Comparison of ENCODE assay signal across 20 mouse cellular contexts in genomic region chr10:19964105-19964504, GRCm38 (mm10). TPM values are rescaled to one million over a fixed set of nuclear protein-coding genes. Genes with fewer than 3 reads are reported as not detected.
DNase-seq lines count a peak whose midpoint lies in the region; ATAC-seq and TF ChIP-seq lines count a peak whose summit lies in the region.
"Had no signal": no experiment of that assay in that cellular context is flagged by ENCODE, and none has a peak within 500 bp of the region (broad histone marks: within the 10 kb centered on the region; RNA-seq: fewer than 3 reads in every experiment).

No protein-coding gene starts in this region.

- ATAC-seq in frontal cortex, adult (ENCODE audit: low TSS enrichment) = peak; percentile 77
- no peak for ATAC-seq in lung, embryonic 15.5 days (ENCODE audit: borderline replicate concordance, extremely low read depth, low FRiP score, low TSS enrichment)
- ATAC-seq in lung, postnatal 0 days = no peak
- ATAC-seq: forebrain, embryonic 13.5 days; forebrain, embryonic 15.5 days; forebrain, postnatal 0 days had no signal

- intact Hi-C loops in left cerebral cortex, postnatal 14 days (cut with DNase I) = no loop called here

- TF ChIP-seq EP300 in lung, postnatal 0 days (IDR thresholded peaks at IDR 0.05) = no peak

- TF ChIP-seq CTCF in lung, adult 2 months (IDR thresholded peaks at IDR 0.05; ENCODE audit: insufficient read depth, low read length) = no peak
- no peak for TF ChIP-seq CTCF in lung, postnatal 0 days (IDR thresholded peaks at IDR 0.05)

- H3K4me1 ChIP-seq in lung, embryonic 15.5 days = peaks cover 28% of the 10 kb centered on the region
- H3K4me1 ChIP-seq in lung, adult 2 months (ENCODE audit: control insufficient read depth, insufficient read depth, low read length) = peaks cover 8% of the 10 kb centered on the region
- H3K4me1 ChIP-seq in lung, postnatal 0 days (ENCODE audit: insufficient read depth, low read depth, low read length) = peaks cover 8% of the 10 kb centered on the region; the same call in 1 of the 2 replicates
- H3K4me1 ChIP-seq: forebrain, embryonic 13.5 days; forebrain, embryonic 15.5 days had no signal

- peak overlapping the region; percentile 22; the same call in 1 of the 2 replicates for H3K27ac ChIP-seq in lung, embryonic 15.5 days
- H3K27ac ChIP-seq in lung, postnatal 0 days (ENCODE audit: low read length) = no peak overlapping the region
- H3K27ac ChIP-seq: embryonic facial prominence, embryonic 13.5 days; forebrain, embryonic 13.5 days; forebrain, embryonic 15.5 days had no signal

- H3K9ac ChIP-seq in lung, embryonic 15.5 days = no peak overlapping the region
- H3K9ac ChIP-seq in lung, postnatal 0 days (replicated peaks; ENCODE audit: low read depth) = no peak overlapping the region
- H3K9ac ChIP-seq: embryonic facial prominence, embryonic 13.5 days; forebrain, embryonic 13.5 days; forebrain, embryonic 15.5 days; forebrain, postnatal 0 days had no signal

- no peak for DNase-seq in frontal cortex, postnatal 25 days (ENCODE audit: low spot score in 2 of 2)
- no peak for DNase-seq in lung, adult 2 months
- DNase-seq in lung, postnatal 10 days = peak; percentile 25
- DNase-seq in lung, postnatal 0 days (ENCODE audit: low spot score) = no peak
- peak; percentile 61 for DNase-seq in brain, adult 2 months (ENCODE audit: low read depth, low spot score)
- no peak for DNase-seq in left cerebral cortex, postnatal 14 days (ENCODE audit: low spot score in 2 of 2)
- DNase-seq: adrenal gland, adult 2 months; adrenal gland, postnatal 10 days; adrenal gland, postnatal 25 days; cerebellum, adult 11-12 months; cerebellum, adult 2 months; cerebellum, adult 9-10 months; cerebellum, postnatal 10 days; cerebellum, postnatal 25 days; forebrain, postnatal 0 days had no signal

- no peak overlapping the region for H3K4me2 ChIP-seq in lung, embryonic 15.5 days
- H3K4me2 ChIP-seq in lung, postnatal 0 days (replicated peaks; ENCODE audit: low read depth, low read length) = no peak overlapping the region
- H3K4me2 ChIP-seq: embryonic facial prominence, embryonic 13.5 days; forebrain, embryonic 13.5 days; forebrain, embryonic 15.5 days had no signal

- no peaks in the 10 kb centered on the region for H3K27me3 ChIP-seq in lung, embryonic 15.5 days
- H3K27me3 ChIP-seq in lung, postnatal 0 days (replicated peaks; ENCODE audit: insufficient read depth, low read length) = no peaks in the 10 kb centered on the region
- H3K27me3 ChIP-seq: embryonic facial prominence, embryonic 13.5 days; forebrain, embryonic 13.5 days; forebrain, embryonic 15.5 days had no signal

- WGBS in lung, embryonic 15.5 days = 50% methylated on average over 4 of the region's 4 CpGs
- WGBS in lung, adult 2 months = 49% methylated on average over 4 of the region's 4 CpGs
- 35% methylated on average over 4 of the region's 4 CpGs for WGBS in lung, postnatal 0 days

- TF ChIP-seq POLR2A in lung, adult 2 months (IDR thresholded peaks at IDR 0.05; ENCODE audit: borderline replicate concordance, extremely low read depth, low read depth, low read length) = no peak

- no peaks in the 10 kb centered on the region for H3K36me3 ChIP-seq in lung, embryonic 15.5 days
- no peaks in the 10 kb centered on the region for H3K36me3 ChIP-seq in lung, postnatal 0 days (ENCODE audit: insufficient read depth, low read length)
- H3K36me3 ChIP-seq: embryonic facial prominence, embryonic 13.5 days; forebrain, embryonic 15.5 days had no signal

- no peak overlapping the region for H3K4me3 ChIP-seq in lung, embryonic 15.5 days
- H3K4me3 ChIP-seq in lung, adult 2 months (replicated peaks; ENCODE audit: extremely low read depth, low read depth, low read length) = no peak overlapping the region
- no peak overlapping the region for H3K4me3 ChIP-seq in lung, postnatal 0 days (ENCODE audit: low read depth, low read length)
- H3K4me3 ChIP-seq: embryonic facial prominence, embryonic 13.5 days; forebrain, embryonic 13.5 days; forebrain, embryonic 15.5 days had no signal

- H3K9me3 ChIP-seq in lung, embryonic 15.5 days = no peaks in the 10 kb centered on the region
- no peaks in the 10 kb centered on the region for H3K9me3 ChIP-seq in lung, postnatal 0 days (ENCODE audit: low read length)
- H3K9me3 ChIP-seq: embryonic facial prominence, embryonic 13.5 days; forebrain, embryonic 13.5 days; forebrain, embryonic 15.5 days had no signal

RNA-seq across cellular contexts. Expression of gene Map3k5, which starts 29.8 kb away (rescaled TPM):
- 1.9 and 2.1 TPM in 2 replicates for polyA plus RNA-seq in lung, embryonic 15.5 days (2015; fragmentation: Nextera tagmentation; extraction: Ambion mirVana)
- 6.4 and 9.5 TPM in 2 replicates for polyA plus RNA-seq in lung, adult 2 months (2012; rRNA removed)
- 3.1 and 3.2 TPM in 2 replicates for polyA plus RNA-seq in lung, postnatal 0 days (2015; fragmentation: Nextera tagmentation; extraction: Ambion mirVana)
- 10 to 100 TPM; 39.9 to 47.5 TPM for total RNA-seq in left cerebral cortex, postnatal 14 days (2021)

RNA-seq across cellular contexts. Expression of gene Pex7, which starts 56.6 kb away (rescaled TPM):
- 29.9 and 33.7 TPM in 2 replicates for polyA plus RNA-seq in lung, embryonic 15.5 days (2015; fragmentation: Nextera tagmentation; extraction: Ambion mirVana)
- 24.9 and 36.7 TPM in 2 replicates for polyA plus RNA-seq in lung, adult 2 months (2012; rRNA removed)
- polyA plus RNA-seq in lung, postnatal 0 days (2015; fragmentation: Nextera tagmentation; extraction: Ambion mirVana) = 40.3 TPM in 2 replicates
- 10 to 100 TPM; 26.1 to 27.4 TPM for total RNA-seq in left cerebral cortex, postnatal 14 days (2021)

Comparison
In these comparisons a context has a peak if more than half of its experiments do, and no peak if none do; other contexts are left out.
1. DNase-seq: peak in lung, postnatal 10 days (single experiment) and brain, adult 2 months (single experiment); none in frontal cortex, postnatal 25 days (0 of 2), lung, adult 2 months (single experiment), lung, postnatal 0 days (single experiment) and left cerebral cortex, postnatal 14 days (0 of 2).